Mouse (Mus musculus) embryonic facial prominence, embryonic 12.5 days (tissue): ENCODE results near the gene Znrf1. TPM values are rescaled to one million over a fixed set of nuclear protein-coding genes. Genes with fewer than 3 reads are reported as not detected.

Source experiments
- ATAC-seq: fragments of 200-750 bp; cut with Nextera tagmentation; 2 replicates; pipeline ENCODE4 v1.8.0; 2017; ENCODE audit not compliant: insufficient number of reproducible peaks, insufficient read depth, low FRiP score, low TSS enrichment
- H3K27ac ChIP-seq: fragments of 300-500 bp; sonication (generic); 2 replicates; pipeline ENCODE4 v1.5.1; 2016; ENCODE audit warnings: mild to moderate bottlenecking
- H3K27me3 ChIP-seq: fragments of 300-500 bp; sonication (generic); 2 replicates; pipeline ENCODE4 v1.6.1; 2016; ENCODE audit warnings: mild to moderate bottlenecking, moderate library complexity
- H3K36me3 ChIP-seq: fragments of 300-500 bp; sonication (generic); 2 replicates; pipeline ENCODE4 v1.6.1; 2016; ENCODE audit warnings: mild to moderate bottlenecking
- H3K4me1 ChIP-seq: fragments of 300-500 bp; sonication (generic); 2 replicates; pipeline ENCODE4 v1.6.1; 2016
- H3K4me2 ChIP-seq: fragments of 300-500 bp; sonication (generic); replicated peaks from 2 replicates; pipeline ENCODE4 v1.6.1; 2016; ENCODE audit warnings: mild to moderate bottlenecking, moderate library complexity
- H3K4me3 ChIP-seq: fragments of 300-500 bp; sonication (generic); 2 replicates; pipeline ENCODE4 v1.5.1; 2016; ENCODE audit warnings: mild to moderate bottlenecking
- H3K9ac ChIP-seq: fragments of 300-500 bp; sonication (generic); 2 replicates; pipeline ENCODE4 v1.6.1; 2016; ENCODE audit warnings: mild to moderate bottlenecking, moderate library complexity
- H3K9me3 ChIP-seq: fragments of 300-500 bp; sonication (generic); 2 replicates; pipeline ENCODE4 v1.6.1; 2016; ENCODE audit warnings: mild to moderate bottlenecking, moderate library complexity
- WGBS: fragments of 180-500 bp; shearing (Covaris S2); methylation state at CpG from one replicate; pipeline ENCODE4 v1.1.7; 2016; 5-methylcytosine and 5-hydroxymethylcytosine counted together
- polyA plus RNA-seq: library from polyadenylated mRNA; unstranded; fragments of >200 nt; fragmentation: Nextera tagmentation; extraction: Ambion mirVana; gene quantifications from 2 replicates; pipeline ENCODE4 v1.2.1, GENCODE M21; 2016

Znrf1 gene
- polyA plus RNA-seq, 1 experiment from 2014 or later: 79.5 TPM

- no peak overlapping the region for H3K27ac ChIP-seq
- H3K4me2 ChIP-seq: no peak overlapping the region
- 84% methylated on average over 9 of the region's 9 CpGs for WGBS
- no peak overlapping the region for H3K9ac ChIP-seq
- no peaks in the 10 kb centered on the region for H3K9me3 ChIP-seq
- peaks cover 14% of the 10 kb centered on the region for H3K36me3 ChIP-seq
- no peaks in the 10 kb centered on the region for H3K27me3 ChIP-seq
- no peak for ATAC-seq
- no peak overlapping the region for H3K4me3 ChIP-seq
- H3K4me1 ChIP-seq: no peaks in the 10 kb centered on the region
Measured at GRCm38 (mm10) chr8:111606961-111607360, 71.1 kb downstream of the Znrf1 start.

- H3K27me3 ChIP-seq: no peaks in the 10 kb centered on the region
- WGBS: 92% methylated on average over 7 of the region's 7 CpGs
- ATAC-seq: no peak
- no peak overlapping the region for H3K27ac ChIP-seq
- no peaks in the 10 kb centered on the region for H3K4me1 ChIP-seq
- no peaks in the 10 kb centered on the region for H3K9me3 ChIP-seq
- no peak overlapping the region for H3K9ac ChIP-seq
- H3K4me3 ChIP-seq: no peak overlapping the region
- no peak overlapping the region for H3K4me2 ChIP-seq
- H3K36me3 ChIP-seq: peaks cover 18% of the 10 kb centered on the region
Measured at GRCm38 (mm10) chr8:111607414-111607813, 71.5 kb downstream of the Znrf1 start.

GRCm38 (mm10) chr8:111613181-111613580, 77.3 kb downstream of the Znrf1 start:
- Histone ChIP-seq H3K9ac (no peak overlapping the region), H3K36me3 (peaks cover 20% of the 10 kb centered on the region; the same call in 1 of the 2 replicates), H3K4me3 (no peak overlapping the region), H3K27ac (no peak overlapping the region), H3K27me3 (no peaks in the 10 kb centered on the region), H3K9me3 (no peaks in the 10 kb centered on the region), H3K4me1 (0 out of 2 replicates have a peak, but pooled peaks cover 2% of the 10 kb centered on the region), H3K4me2 (no peak overlapping the region)
- WGBS: 91% methylated on average over 5 of the region's 5 CpGs
- ATAC-seq: no peak

- H3K27ac ChIP-seq: no peak overlapping the region
- H3K4me2 ChIP-seq: no peak overlapping the region
- H3K9me3 ChIP-seq: no peaks in the 10 kb centered on the region
- no peaks in the 10 kb centered on the region for H3K27me3 ChIP-seq
- H3K4me3 ChIP-seq: no peak overlapping the region
- H3K4me1 ChIP-seq: 0 out of 2 replicates have a peak, but pooled peaks cover 2% of the 10 kb centered on the region
- WGBS: 93% methylated on average over 6 of the region's 6 CpGs
- H3K9ac ChIP-seq: no peak overlapping the region
- H3K36me3 ChIP-seq: peaks cover 25% of the 10 kb centered on the region
- ATAC-seq: no peak
Measured at GRCm38 (mm10) chr8:111614786-111615701, 79.1 kb downstream of the Znrf1 start.

- 0 out of 2 replicates have a peak, but pooled peaks cover 2% of the 10 kb centered on the region for H3K4me1 ChIP-seq
- no peak overlapping the region for H3K4me2 ChIP-seq
- H3K9ac ChIP-seq: no peak overlapping the region
- H3K27ac ChIP-seq: no peak overlapping the region
- H3K27me3 ChIP-seq: no peaks in the 10 kb centered on the region
- no peaks in the 10 kb centered on the region for H3K9me3 ChIP-seq
- no peak overlapping the region for H3K4me3 ChIP-seq
- peaks cover 44% of the 10 kb centered on the region for H3K36me3 ChIP-seq
- 71% methylated on average over 6 of the region's 6 CpGs for WGBS
- ATAC-seq: no peak
Measured at GRCm38 (mm10) chr8:111617812-111618211, 81.9 kb downstream of the Znrf1 start.

GRCm38 (mm10) chr8:111618273-111618672, 82.4 kb downstream of the Znrf1 start:
- H3K9me3 ChIP-seq: no peaks in the 10 kb centered on the region
- no peaks in the 10 kb centered on the region for H3K27me3 ChIP-seq
- no peak overlapping the region for H3K4me2 ChIP-seq
- no peak overlapping the region for H3K4me3 ChIP-seq
- 0 out of 2 replicates have a peak overlapping the region, but pooled peaks have one; percentile 6 for H3K27ac ChIP-seq
- 0 out of 2 replicates have a peak, but pooled peaks cover 2% of the 10 kb centered on the region for H3K4me1 ChIP-seq
- H3K36me3 ChIP-seq: peaks cover 47% of the 10 kb centered on the region
- no peak for ATAC-seq
- 81% methylated on average over 4 of the region's 4 CpGs for WGBS
- H3K9ac ChIP-seq: no peak overlapping the region

- Histone ChIP-seq H3K9me3 (no peaks in the 10 kb centered on the region), H3K36me3 (peaks cover 46% of the 10 kb centered on the region), H3K4me3 (no peak overlapping the region), H3K27ac (no peak overlapping the region), H3K4me1 (0 out of 2 replicates have a peak, but pooled peaks cover 2% of the 10 kb centered on the region), H3K27me3 (no peaks in the 10 kb centered on the region), H3K4me2 (no peak overlapping the region), H3K9ac (no peak overlapping the region)
- no peak for ATAC-seq
- WGBS: 75% methylated on average over 1 of the region's 1 CpGs
Measured at GRCm38 (mm10) chr8:111619936-111620335, 84.0 kb downstream of the Znrf1 start.

GRCm38 (mm10) chr8:111622104-111622503, 86.2 kb downstream of the Znrf1 start:
- Histone ChIP-seq H3K4me1 (no peaks in the 10 kb centered on the region), H3K27me3 (no peaks in the 10 kb centered on the region), H3K4me2 (no peak overlapping the region), H3K9ac (no peak overlapping the region), H3K9me3 (no peaks in the 10 kb centered on the region), H3K36me3 (peaks cover 44% of the 10 kb centered on the region), H3K27ac (no peak overlapping the region), H3K4me3 (no peak overlapping the region)
- WGBS: 83% methylated on average over 3 of the region's 3 CpGs
- ATAC-seq: no peak

- Histone ChIP-seq H3K4me1 (no peaks in the 10 kb centered on the region), H3K4me2 (no peak overlapping the region), H3K9ac (no peak overlapping the region), H3K27me3 (no peaks in the 10 kb centered on the region), H3K36me3 (peaks cover 44% of the 10 kb centered on the region), H3K27ac (no peak overlapping the region), H3K9me3 (no peaks in the 10 kb centered on the region), H3K4me3 (no peak overlapping the region)
- WGBS: 85% methylated on average over 10 of the region's 10 CpGs
- ATAC-seq: no peak
Measured at GRCm38 (mm10) chr8:111622553-111622952, 86.7 kb downstream of the Znrf1 start.

GRCm38 (mm10) chr8:111624081-111624852, 88.4 kb downstream of the Znrf1 start:
- Histone ChIP-seq H3K9ac (no peak overlapping the region), H3K9me3 (no peaks in the 10 kb centered on the region), H3K4me1 (no peaks in the 10 kb centered on the region), H3K4me2 (no peak overlapping the region), H3K36me3 (peaks cover 46% of the 10 kb centered on the region), H3K4me3 (no peak overlapping the region), H3K27ac (no peak overlapping the region), H3K27me3 (no peaks in the 10 kb centered on the region)
- WGBS: 84% methylated on average over 12 of the region's 12 CpGs
- ATAC-seq: no peak

GRCm38 (mm10) chr8:111624853-111625221, 88.9 kb downstream of the Znrf1 start:
- Histone ChIP-seq H3K9me3 (no peaks in the 10 kb centered on the region), H3K4me1 (no peaks in the 10 kb centered on the region), H3K27ac (no peak overlapping the region), H3K4me3 (no peak overlapping the region), H3K27me3 (no peaks in the 10 kb centered on the region), H3K36me3 (peaks cover 41% of the 10 kb centered on the region), H3K4me2 (no peak overlapping the region), H3K9ac (no peak overlapping the region)
- WGBS: 91% methylated on average over 10 of the region's 10 CpGs
- no peak for ATAC-seq
